Mouse (Mus musculus): ENCODE results near the gene Rbbp9. TPM values are rescaled to one million over a fixed set of nuclear protein-coding genes. Genes with fewer than 3 reads are reported as not detected.

The Rbbp9 gene
- 22.8 TPM for polyA plus RNA-seq (2014; fragmentation: Illumina TruSeq; extraction: RNeasy Lipid Tissue Mini Kit (QIAGEN cat#74804); ENCODE audit: insufficient read depth, low read depth, low replicate concordance)

GRCm38 (mm10) chr2:144550529-144550928, at the start of gene Rbbp9:
Gene Rbbp9 (minus strand): TSS chr2:144550869.

GRCm38 (mm10) chr2:144599831-144600687, 49.4 kb upstream of the Rbbp9 start, which contains the start of gene Dtd1:
Gene Dtd1 (plus strand): TSS chr2:144599897.

GRCm38 (mm10) chr2:144593951-144594651, 43.4 kb upstream of the Rbbp9 start, which contains the start of gene Smim26:
Gene Smim26 (plus strand): TSS chr2:144594054.

GRCm38 (mm10) chr2:144555820-144556552, 5.3 kb upstream of the Rbbp9 start, which contains the start of gene Sec23b:
Gene Sec23b (plus strand): TSS chr2:144556229.

GRCm38 (mm10) chr2:144526981-144527820, 23.5 kb downstream of the Rbbp9 start, which contains the start of the genes Dzank1 and Polr3f:
Gene Dzank1 (minus strand): TSS chr2:144527414.
Gene Polr3f (plus strand): TSS chr2:144527718.

Other genes starting within 250 kb of the Rbbp9 start
- 3.1 TPM for gene Ovol2, start 218.7 kb downstream of the Rbbp9 start, polyA plus RNA-seq (2014; fragmentation: Illumina TruSeq; extraction: RNeasy Lipid Tissue Mini Kit (QIAGEN cat#74804); ENCODE audit: insufficient read depth, low read depth, low replicate concordance)
- 16.1 TPM for gene Kat14, start 181.9 kb downstream of the Rbbp9 start, polyA plus RNA-seq (2014; fragmentation: Illumina TruSeq; extraction: RNeasy Lipid Tissue Mini Kit (QIAGEN cat#74804); ENCODE audit: insufficient read depth, low read depth, low replicate concordance)
- gene Pet117, start 181.9 kb downstream of the Rbbp9 start, polyA plus RNA-seq (2014; fragmentation: Illumina TruSeq; extraction: RNeasy Lipid Tissue Mini Kit (QIAGEN cat#74804); ENCODE audit: insufficient read depth, low read depth, low replicate concordance) = not detected
- 1.5 TPM for gene Dzank1, start 23.5 kb downstream of the Rbbp9 start, polyA plus RNA-seq (2014; fragmentation: Illumina TruSeq; extraction: RNeasy Lipid Tissue Mini Kit (QIAGEN cat#74804); ENCODE audit: insufficient read depth, low read depth, low replicate concordance)
- 6.6 TPM for gene Polr3f, start 23.2 kb downstream of the Rbbp9 start, polyA plus RNA-seq (2014; fragmentation: Illumina TruSeq; extraction: RNeasy Lipid Tissue Mini Kit (QIAGEN cat#74804); ENCODE audit: insufficient read depth, low read depth, low replicate concordance)
- gene Sec23b, start 5.4 kb upstream of the Rbbp9 start, polyA plus RNA-seq (2014; fragmentation: Illumina TruSeq; extraction: RNeasy Lipid Tissue Mini Kit (QIAGEN cat#74804); ENCODE audit: insufficient read depth, low read depth, low replicate concordance) = 33.8 TPM
- gene Smim26, start 43.2 kb upstream of the Rbbp9 start, polyA plus RNA-seq (2014; fragmentation: Illumina TruSeq; extraction: RNeasy Lipid Tissue Mini Kit (QIAGEN cat#74804); ENCODE audit: insufficient read depth, low read depth, low replicate concordance) = 54.3 TPM
- 23.8 TPM for gene Dtd1, start 49.0 kb upstream of the Rbbp9 start, polyA plus RNA-seq (2014; fragmentation: Illumina TruSeq; extraction: RNeasy Lipid Tissue Mini Kit (QIAGEN cat#74804); ENCODE audit: insufficient read depth, low read depth, low replicate concordance)

Measured in lung, adult 10 weeks (tissue).